Mouse (Mus musculus) spleen, postnatal 36 days (tissue): ENCODE results near the gene Cpt1b.
A peak's percentile ranks its signal among the peaks of the same experiment; 100 is the strongest.

Source experiments
- DNase-seq, 2 experiments: peaks; one replicate each; pipeline ENCODE4 v3.0.0; 2022; ENCODE audit warnings: low spot score in 2 of 2, mixed read lengths in 1 of 2

Gene Cpt1b

GRCm38 (mm10) chr15:89379429-89379828, 46.2 kb downstream of the Cpt1b start:
- DNase-seq = peak; percentile 43 to 51

GRCm38 (mm10) chr15:89378831-89379401, 46.7 kb downstream of the Cpt1b start, which contains the start of gene Odf3b:
Gene Odf3b (minus strand): TSS chr15:89379282.
- no peak for DNase-seq

GRCm38 (mm10) chr15:89377938-89378828, 47.5 kb downstream of the Cpt1b start:
- DNase-seq = no peak

- DNase-seq = no peak
These were observed 48.3 kb downstream of the Cpt1b start for GRCm38 (mm10) chr15:89377362-89377761.

GRCm38 (mm10) chr15:89376957-89377356, 48.7 kb downstream of the Cpt1b start, which contains the start of gene Tymp:
Gene Tymp (minus strand): TSS chr15:89377039.
- no peak for DNase-seq

GRCm38 (mm10) chr15:89376040-89376439, 49.6 kb downstream of the Cpt1b start:
- no peak for DNase-seq

- DNase-seq = no peak
These were observed 50.7 kb downstream of the Cpt1b start for GRCm38 (mm10) chr15:89374801-89375534.

- DNase-seq = no peak
These were observed 51.3 kb downstream of the Cpt1b start for GRCm38 (mm10) chr15:89374340-89374739.

GRCm38 (mm10) chr15:89373762-89374248, 51.9 kb downstream of the Cpt1b start, which contains the start of gene Sco2:
Gene Sco2 (minus strand): TSS chr15:89373846.
- DNase-seq = peak; percentile 85 to 88

GRCm38 (mm10) chr15:89373027-89373761, 52.5 kb downstream of the Cpt1b start:
- peak; percentile 81 to 85 for DNase-seq

GRCm38 (mm10) chr15:89372536-89372935, 53.1 kb downstream of the Cpt1b start:
- no peak for DNase-seq

- DNase-seq = no peak
These were observed 53.6 kb downstream of the Cpt1b start for GRCm38 (mm10) chr15:89372068-89372467.
